Mouse (Mus musculus) midbrain, embryonic 11.5 days (tissue): ENCODE data around the gene Baz1a. TPM values are rescaled to one million over a fixed set of nuclear protein-coding genes. Genes with fewer than 3 reads are reported as not detected.

Experiments
- ATAC-seq: fragments of 200-750 bp; cut with Nextera tagmentation; 2 replicates; pipeline ENCODE4 v1.8.0; 2017; ENCODE audit warnings: moderate TSS enrichment, moderate library complexity; ENCODE audit not compliant: low FRiP score
- DNase-seq: peaks from one replicate; pipeline ENCODE4 v3.0.0; 2015; ENCODE audit warnings: low spot score; ENCODE audit errors: missing footprints
- H3K27ac ChIP-seq: fragments of 300-500 bp; sonication (generic); 2 replicates; pipeline ENCODE4 v1.5.1; 2014; ENCODE audit warnings: low read depth, low read length
- H3K27me3 ChIP-seq: fragments of 300-500 bp; sonication (generic); 2 replicates; pipeline ENCODE4 v1.6.1; 2014; ENCODE audit warnings: mild to moderate bottlenecking, low read length, moderate library complexity, mixed read lengths; ENCODE audit not compliant: control insufficient read depth, insufficient read depth
- H3K36me3 ChIP-seq: fragments of 300-500 bp; sonication (generic); 2 replicates; pipeline ENCODE4 v1.6.1; 2014; ENCODE audit warnings: mild to moderate bottlenecking, low read length, moderate library complexity, mixed read lengths; ENCODE audit not compliant: control insufficient read depth, insufficient read depth
- H3K4me1 ChIP-seq: fragments of 300-500 bp; sonication (generic); 2 replicates; pipeline ENCODE4 v1.6.1; 2014; ENCODE audit warnings: low read length; ENCODE audit not compliant: control insufficient read depth, insufficient read depth
- H3K4me2 ChIP-seq: fragments of 300-500 bp; sonication (generic); 2 replicates; pipeline ENCODE4 v1.6.1; 2014; ENCODE audit warnings: mild to moderate bottlenecking, moderate library complexity
- H3K4me3 ChIP-seq: fragments of 300-500 bp; sonication (generic); 2 replicates; pipeline ENCODE4 v1.5.1; 2014; ENCODE audit warnings: low read depth, low read length
- H3K9ac ChIP-seq: fragments of 300-500 bp; sonication (generic); 2 replicates; pipeline ENCODE4 v1.6.1; 2014; ENCODE audit warnings: low read length
- H3K9me3 ChIP-seq: fragments of 300-500 bp; sonication (generic); 2 replicates; pipeline ENCODE4 v1.6.1; 2016; ENCODE audit warnings: low read length; ENCODE audit not compliant: control insufficient read depth
- WGBS: fragments of 180-500 bp; shearing (Covaris S2); extraction: QIAGEN DNeasy Blood & Tissue Kit; methylation state at CpG from one replicate; pipeline ENCODE4 v1.1.7; 2014; 5-methylcytosine and 5-hydroxymethylcytosine counted together
- polyA plus RNA-seq: library from polyadenylated mRNA; unstranded; fragments of >200 nt; fragmentation: Nextera tagmentation; extraction: Ambion mirVana; gene quantifications from 2 replicates; pipeline ENCODE4 v1.2.1, GENCODE M21; 2014

The Baz1a gene
- polyA plus RNA-seq, 1 experiment from 2014 or later: 34.3 TPM

- Histone ChIP-seq H3K4me3 (no peak overlapping the region), H3K4me2 (no peak overlapping the region), H3K27ac (no peak overlapping the region), H3K9me3 (no peaks in the 10 kb centered on the region), H3K36me3 (no peaks in the 10 kb centered on the region; the same call in 1 of the 2 replicates), H3K27me3 (no peaks in the 10 kb centered on the region), H3K4me1 (no peaks in the 10 kb centered on the region), H3K9ac (no peak overlapping the region)
- no peak for ATAC-seq
- 97% methylated on average over 2 of the region's 2 CpGs for WGBS
- DNase-seq: no peak
These were observed 123.7 kb downstream of the Baz1a start for GRCm38 (mm10) chr12:54890426-54890825.

- Histone ChIP-seq H3K27ac (no peak overlapping the region), H3K36me3 (no peaks in the 10 kb centered on the region; the same call in 1 of the 2 replicates), H3K27me3 (no peaks in the 10 kb centered on the region), H3K4me3 (no peak overlapping the region), H3K9ac (no peak overlapping the region), H3K9me3 (no peaks in the 10 kb centered on the region), H3K4me2 (no peak overlapping the region), H3K4me1 (no peaks in the 10 kb centered on the region)
- DNase-seq (no peak), ATAC-seq (no peak)
- WGBS: 90% methylated on average over 4 of the region's 4 CpGs
These were observed 126.5 kb downstream of the Baz1a start for GRCm38 (mm10) chr12:54887580-54888127.

DNA sequence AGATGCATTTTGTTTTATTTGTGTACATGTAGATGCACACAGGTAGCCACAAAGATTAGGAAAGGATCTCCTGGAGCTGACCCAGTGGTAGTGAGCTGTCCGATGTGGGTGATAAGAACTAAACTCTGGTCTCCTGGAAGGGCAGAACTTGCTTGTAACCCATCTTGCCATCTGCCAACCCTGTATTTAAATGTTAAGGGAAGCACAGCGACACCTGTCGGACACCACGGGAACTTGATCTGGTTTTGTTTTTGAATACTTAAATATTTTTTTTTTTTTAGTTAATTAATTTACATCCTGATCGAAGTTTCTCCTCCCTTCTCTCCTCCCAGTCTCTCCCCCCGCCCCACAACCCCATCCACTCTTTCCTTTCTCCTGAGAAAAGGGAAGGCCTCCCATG, 134.5 kb downstream of the Baz1a start:
- no peaks in the 10 kb centered on the region for H3K27me3 ChIP-seq
- WGBS: 17% methylated on average over 6 of the region's 6 CpGs
- H3K27ac ChIP-seq: no peak overlapping the region
- no peaks in the 10 kb centered on the region for H3K36me3 ChIP-seq
- no peak for ATAC-seq
- H3K4me2 ChIP-seq: no peak overlapping the region
- no peak overlapping the region for H3K9ac ChIP-seq
- no peaks in the 10 kb centered on the region for H3K4me1 ChIP-seq
- no peak overlapping the region for H3K4me3 ChIP-seq
- no peaks in the 10 kb centered on the region for H3K9me3 ChIP-seq
- peak; percentile 93 for DNase-seq

- Histone ChIP-seq H3K4me1 (no peaks in the 10 kb centered on the region), H3K4me3 (no peak overlapping the region), H3K9me3 (no peaks in the 10 kb centered on the region), H3K4me2 (no peak overlapping the region), H3K27ac (no peak overlapping the region), H3K36me3 (no peaks in the 10 kb centered on the region), H3K9ac (no peak overlapping the region), H3K27me3 (no peaks in the 10 kb centered on the region)
- no peak for DNase-seq
- WGBS: 73% methylated on average over 5 of the region's 5 CpGs
- no peak for ATAC-seq
These were observed 134.9 kb downstream of the Baz1a start for GRCm38 (mm10) chr12:54879211-54879610.

DNA sequence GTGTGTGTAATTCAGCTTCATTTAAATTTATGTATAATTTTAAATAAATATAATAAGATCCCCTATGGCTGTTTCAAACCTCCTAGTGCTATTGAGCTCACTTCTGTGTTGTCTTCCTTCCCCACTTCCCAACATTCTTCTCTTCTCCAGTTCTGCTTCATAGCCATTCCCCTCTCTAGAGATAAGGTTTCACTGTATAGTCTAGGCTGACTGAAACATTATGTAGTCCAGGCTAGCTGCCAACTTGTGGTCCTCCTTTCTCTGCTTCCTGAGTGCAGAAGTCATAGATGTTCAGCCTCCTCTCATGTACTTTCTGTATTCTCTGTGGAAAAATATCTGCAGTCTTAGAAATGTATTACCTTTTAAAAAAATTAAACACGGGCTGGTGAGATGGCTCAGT, 136.3 kb downstream of the Baz1a start:
- ATAC-seq (no peak), DNase-seq (no peak)
- H3K27ac ChIP-seq: no peak overlapping the region
- no peak overlapping the region for H3K4me3 ChIP-seq
- H3K4me2 ChIP-seq: no peak overlapping the region
- no peaks in the 10 kb centered on the region for H3K27me3 ChIP-seq
- H3K4me1 ChIP-seq: no peaks in the 10 kb centered on the region
- H3K9ac ChIP-seq: no peak overlapping the region
- 91% methylated on average over 1 of the region's 1 CpGs for WGBS
- no peaks in the 10 kb centered on the region for H3K36me3 ChIP-seq
- H3K9me3 ChIP-seq: no peaks in the 10 kb centered on the region

GRCm38 (mm10) chr12:54876879-54877278, 137.3 kb downstream of the Baz1a start:
- peak; percentile 72 for DNase-seq
- WGBS: 31% methylated on average over 5 of the region's 5 CpGs
- ATAC-seq: no peak

DNA sequence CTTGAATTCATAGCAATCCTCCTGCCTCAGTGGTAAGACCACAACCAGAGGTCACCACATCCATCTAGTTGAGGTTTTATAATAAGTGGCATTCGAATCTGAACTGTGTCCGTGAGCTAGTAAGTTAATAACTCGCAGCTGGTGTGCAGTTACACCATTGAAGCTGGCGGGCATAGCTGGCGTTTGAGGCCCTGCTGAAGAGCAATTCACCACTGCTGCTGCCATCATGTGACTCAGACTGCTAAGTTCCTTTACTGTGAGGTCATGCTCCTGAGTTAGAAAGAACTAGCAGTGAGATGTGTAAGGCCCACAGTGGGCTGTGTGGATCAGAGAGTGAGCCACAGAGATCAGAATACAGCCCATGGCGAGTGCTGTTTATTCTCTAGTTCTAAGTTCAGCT, 139.4 kb downstream of the Baz1a start:
- no peak overlapping the region for H3K27ac ChIP-seq
- no peaks in the 10 kb centered on the region for H3K27me3 ChIP-seq
- H3K9ac ChIP-seq: no peak overlapping the region
- no peaks in the 10 kb centered on the region for H3K9me3 ChIP-seq
- H3K4me3 ChIP-seq: no peak overlapping the region
- WGBS: 84% methylated on average over 6 of the region's 6 CpGs
- no peaks in the 10 kb centered on the region for H3K4me1 ChIP-seq
- H3K4me2 ChIP-seq: no peak overlapping the region
- DNase-seq (peak; percentile 62), ATAC-seq (no peak)
- no peaks in the 10 kb centered on the region for H3K36me3 ChIP-seq

More at GRCm38 (mm10) chr12:54876879-54877278, 137.3 kb downstream of the Baz1a start:
- Histone ChIP-seq H3K9ac (no peak overlapping the region), H3K4me1 (no peaks in the 10 kb centered on the region), H3K27me3 (no peaks in the 10 kb centered on the region), H3K4me2 (no peak overlapping the region), H3K9me3 (no peaks in the 10 kb centered on the region), H3K4me3 (no peak overlapping the region), H3K36me3 (no peaks in the 10 kb centered on the region), H3K27ac (no peak overlapping the region)

DNA sequence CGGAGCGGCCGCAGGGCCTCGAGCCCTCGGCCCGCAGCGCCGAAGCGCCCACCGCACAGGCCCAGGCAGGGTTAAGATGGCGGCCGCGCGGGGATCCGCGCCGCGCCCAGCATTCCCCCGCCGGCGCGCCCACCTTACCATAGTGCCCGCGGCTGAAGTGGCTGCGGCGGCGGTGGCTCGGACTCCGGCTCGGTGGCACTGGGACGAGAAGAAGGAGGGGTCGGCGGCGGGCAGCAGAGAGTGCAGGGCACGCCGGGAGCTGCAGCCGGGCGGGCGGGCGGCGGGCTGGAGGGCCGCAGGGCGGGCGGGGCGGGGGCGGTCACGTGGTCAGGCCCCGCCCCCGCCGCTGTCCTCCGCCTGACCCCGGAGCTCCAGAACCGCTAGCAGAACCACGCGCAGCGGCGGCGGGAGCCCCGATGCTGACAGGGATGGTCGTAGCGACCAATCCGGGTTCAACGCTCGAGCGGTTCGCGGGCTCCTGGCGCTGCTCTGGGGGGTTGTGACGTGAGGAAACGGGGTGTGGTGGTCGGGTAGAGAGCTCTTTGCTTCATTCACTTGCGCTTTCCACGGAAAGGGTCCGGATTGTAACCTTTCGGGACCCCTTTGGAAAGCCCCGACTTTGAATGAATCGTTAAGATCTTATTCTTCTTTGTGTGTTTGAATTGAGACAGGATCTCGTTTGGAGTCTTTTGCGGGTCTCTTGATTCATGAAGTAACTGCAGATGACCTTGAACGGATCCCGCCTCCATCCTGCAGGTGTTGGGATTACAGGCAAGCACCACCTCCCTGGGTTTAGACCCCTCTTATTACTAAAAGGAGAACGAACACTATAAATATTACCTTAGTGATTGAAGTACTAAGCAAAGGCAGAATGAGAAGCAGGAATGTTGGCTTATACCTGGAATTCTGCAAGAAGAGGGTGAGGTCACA, 151.3 kb downstream of the Baz1a start, which contains the start of gene Cfl2:
Gene Cfl2 (minus strand): TSS at position 272 of the 930 bp plus-strand sequence.
- WGBS: 1% methylated on average over 74 of the region's 82 CpGs
- DNase-seq: peak; percentile 98

More for the DNA sequence above, 151.3 kb downstream of the Baz1a start, which contains the start of gene Cfl2:
- Histone ChIP-seq H3K9me3 (no peaks in the 10 kb centered on the region; the same call in 1 of the 2 replicates), H3K4me3 (peak within 1 kb of the TSS; percentile 89), H3K27ac (peak within 1 kb of the TSS; percentile 98), H3K36me3 (peaks cover 3% of the 10 kb centered on the region), H3K4me1 (peaks cover 11% of the 10 kb centered on the region), H3K27me3 (no peaks in the 10 kb centered on the region), H3K4me2 (peak within 1 kb of the TSS; percentile 69), H3K9ac (peak within 1 kb of the TSS; percentile 90)
- peak; percentile 95 for ATAC-seq
